In genomic region chr5:62778682-62779081, GRCm38 (mm10) we compare ENCODE assay signal across 20 mouse cellular contexts. TPM values are rescaled to one million over a fixed set of nuclear protein-coding genes. Genes with fewer than 3 reads are reported as not detected.
DNase-seq lines count a peak whose midpoint lies in the region; ATAC-seq and TF ChIP-seq lines count a peak whose summit lies in the region.
"Had no signal": no experiment of that assay in that cellular context is flagged by ENCODE, and none has a peak within 500 bp of the region (broad histone marks: within the 10 kb centered on the region; RNA-seq: fewer than 3 reads in every experiment).

No protein-coding gene starts in this region.

- H3K4me3 ChIP-seq in liver, embryonic 12.5 days = no peak overlapping the region
- H3K4me3 ChIP-seq in forebrain, postnatal 0 days (ENCODE audit: low read depth, low read length) = no peak overlapping the region
- H3K4me3 ChIP-seq: hindbrain, embryonic 12.5 days; neural tube, embryonic 12.5 days had no signal

- DNase-seq in frontal cortex, adult 2 months (ENCODE audit: extremely low spot score in 1 of 2, low spot score in 1 of 2) = no peak
- DNase-seq in spleen, postnatal 36 days (ENCODE audit: low spot score in 2 of 2) = peak; percentile 76 to 77
- DNase-seq in spleen, postnatal 4 days (ENCODE audit: low spot score in 2 of 2) = no peak
- no peak for DNase-seq in forebrain, postnatal 0 days
- DNase-seq: adrenal gland, postnatal 25 days; cerebellum, adult 18-20 months; kidney, postnatal 4 days; lung, adult 2 months; retina, postnatal 1 day had no signal

- H3K9ac ChIP-seq in liver, embryonic 12.5 days = no peak overlapping the region
- no peak overlapping the region for H3K9ac ChIP-seq in forebrain, postnatal 0 days
- H3K9ac ChIP-seq: hindbrain, embryonic 12.5 days; neural tube, embryonic 12.5 days had no signal

- no peaks in the 10 kb centered on the region for H3K27me3 ChIP-seq in liver, embryonic 12.5 days (replicated peaks)
- no peaks in the 10 kb centered on the region for H3K27me3 ChIP-seq in forebrain, postnatal 0 days (ENCODE audit: insufficient read depth, low read length)
- H3K27me3 ChIP-seq: hindbrain, embryonic 12.5 days; neural tube, embryonic 12.5 days had no signal

- TF ChIP-seq CTCF in forebrain, postnatal 0 days (IDR thresholded peaks at IDR 0.05; ENCODE audit: low read depth) = no peak

- H3K36me3 ChIP-seq in liver, embryonic 12.5 days = no peaks in the 10 kb centered on the region
- no peaks in the 10 kb centered on the region for H3K36me3 ChIP-seq in forebrain, postnatal 0 days (ENCODE audit: insufficient read depth)
- H3K36me3 ChIP-seq: hindbrain, embryonic 12.5 days; neural tube, embryonic 12.5 days had no signal

- no peak overlapping the region for H3K4me2 ChIP-seq in liver, embryonic 12.5 days
- H3K4me2 ChIP-seq in forebrain, postnatal 0 days (ENCODE audit: low read depth) = no peak overlapping the region
- H3K4me2 ChIP-seq: hindbrain, embryonic 12.5 days; midbrain, embryonic 11.5 days; neural tube, embryonic 12.5 days had no signal

- no peaks in the 10 kb centered on the region for H3K9me3 ChIP-seq in liver, embryonic 12.5 days (replicated peaks)
- H3K9me3 ChIP-seq in forebrain, postnatal 0 days (ENCODE audit: low read length) = no peaks in the 10 kb centered on the region
- H3K9me3 ChIP-seq: hindbrain, embryonic 12.5 days; neural tube, embryonic 12.5 days had no signal

- no peak overlapping the region for H3K27ac ChIP-seq in liver, embryonic 12.5 days
- H3K27ac ChIP-seq in forebrain, postnatal 0 days (ENCODE audit: low read depth, low read length) = no peak overlapping the region
- H3K27ac ChIP-seq: hindbrain, embryonic 12.5 days; neural tube, embryonic 12.5 days had no signal

- WGBS in liver, embryonic 12.5 days (ENCODE audit: insufficient replicate concordance) = 69% methylated on average over 5 of the region's 5 CpGs
- 74% methylated on average over 5 of the region's 5 CpGs for WGBS in forebrain, postnatal 0 days

- peak; percentile 50 for ATAC-seq in frontal cortex, adult (ENCODE audit: low TSS enrichment)
- peak; percentile 93 for ATAC-seq in neutrophil, adult 5-6 weeks (ENCODE audit: extremely low read depth, insufficient number of reproducible peaks, low FRiP score, poor library complexity, severe bottlenecking)
- no peak for ATAC-seq in liver, embryonic 12.5 days
- no peak for ATAC-seq in cerebellum, adult (ENCODE audit: insufficient number of reproducible peaks, low FRiP score, low TSS enrichment)
- no peak for ATAC-seq in forebrain, postnatal 0 days
- ATAC-seq: intestine, postnatal 0 days had no signal

- no peaks in the 10 kb centered on the region for H3K4me1 ChIP-seq in liver, embryonic 12.5 days
- H3K4me1 ChIP-seq in forebrain, postnatal 0 days (ENCODE audit: insufficient read depth) = no peaks in the 10 kb centered on the region
- H3K4me1 ChIP-seq: hindbrain, embryonic 12.5 days; neural tube, embryonic 12.5 days had no signal

RNA-seq across cellular contexts. Expression of gene Arap2, which starts 12.7 kb away (rescaled TPM):
- 43.0 and 43.3 TPM in 2 replicates for polyA plus RNA-seq in frontal cortex, adult 2 months (2012; rRNA removed)
- 59.8 and 69.9 TPM in 2 replicates for total RNA-seq in neutrophil, adult 5-6 weeks (2017)
- polyA plus RNA-seq in liver, embryonic 12.5 days (2016; fragmentation: Nextera tagmentation; extraction: Ambion mirVana) = 2.8 and 3.2 TPM in 2 replicates
- 18.8 and 22.2 TPM in 2 replicates for total RNA-seq in forebrain, postnatal 0 days (2014; rRNA removed)
- polyA plus RNA-seq in forebrain, postnatal 0 days (2015; fragmentation: Nextera tagmentation; extraction: Ambion mirVana) = 6.8 and 8.4 TPM in 2 replicates
- total RNA-seq: MEL had no signal

RNA-seq across cellular contexts. Expression of gene Dthd1, which starts 34.9 kb away (rescaled TPM):
- not detected in 2 replicates for polyA plus RNA-seq in frontal cortex, adult 2 months (2012; rRNA removed)
- total RNA-seq in neutrophil, adult 5-6 weeks (2017) = not detected in 2 replicates
- polyA plus RNA-seq in liver, embryonic 12.5 days (2016; fragmentation: Nextera tagmentation; extraction: Ambion mirVana) = not detected in 2 replicates
- 0.08 and 0.57 TPM in 2 replicates for total RNA-seq in forebrain, postnatal 0 days (2014; rRNA removed)
- polyA plus RNA-seq in forebrain, postnatal 0 days (2015; fragmentation: Nextera tagmentation; extraction: Ambion mirVana) = not detected in 2 replicates
- total RNA-seq: adrenal gland, postnatal 25 days; gastrocnemius, postnatal 4 days; MEL had no signal
- polyA plus RNA-seq: hindbrain, embryonic 12.5 days; intestine, postnatal 0 days; limb, embryonic 14.5 days; lung, adult 2 months; midbrain, embryonic 11.5 days; neural tube, embryonic 12.5 days had no signal

Comparison
In these comparisons a context has a peak if more than half of its experiments do, and no peak if none do; other contexts are left out.
1. DNase-seq: peak in spleen, postnatal 36 days (2 of 2); none in frontal cortex, adult 2 months (0 of 2), spleen, postnatal 4 days (0 of 2) and forebrain, postnatal 0 days (single experiment).
2. ATAC-seq: peak in frontal cortex, adult (single experiment) and neutrophil, adult 5-6 weeks (single experiment); none in liver, embryonic 12.5 days (single experiment), cerebellum, adult (single experiment) and forebrain, postnatal 0 days (single experiment).